Mouse (Mus musculus) hindbrain, embryonic 16.5 days (tissue): Measurements from ENCODE around the gene Cfap43. TPM values are rescaled to one million over a fixed set of nuclear protein-coding genes. Genes with fewer than 3 reads are reported as not detected.
"Not testable (repeated sequence)": the region's sequence is repeated elsewhere in the genome, so short reads cannot be mapped to it uniquely, and the experiment has no call there.

Experiments used
- ATAC-seq: fragments of 200-750 bp; cut with Nextera tagmentation; 2 replicates; pipeline ENCODE4 v1.8.0; 2017; ENCODE audit warnings: moderate TSS enrichment, moderate library complexity
- H3K27ac ChIP-seq: fragments of 300-500 bp; sonication (generic); 2 replicates; pipeline ENCODE4 v1.5.1; 2014; ENCODE audit warnings: low read depth, mild to moderate bottlenecking, control low read depth, low read length, moderate library complexity
- H3K27me3 ChIP-seq: fragments of 300-500 bp; sonication (generic); replicated peaks from 2 replicates; pipeline ENCODE4 v1.6.1; 2014; ENCODE audit warnings: low read length; ENCODE audit not compliant: control insufficient read depth, insufficient read depth
- H3K36me3 ChIP-seq: fragments of 300-500 bp; sonication (generic); 2 replicates; pipeline ENCODE4 v1.6.1; 2014; ENCODE audit warnings: mild to moderate bottlenecking, low read length, moderate library complexity, mixed read lengths; ENCODE audit not compliant: control insufficient read depth, insufficient read depth
- H3K4me1 ChIP-seq: fragments of 300-500 bp; sonication (generic); 2 replicates; pipeline ENCODE4 v1.6.1; 2014; ENCODE audit warnings: low read depth, low read length; ENCODE audit not compliant: control insufficient read depth, insufficient read depth
- H3K4me2 ChIP-seq: fragments of 300-500 bp; sonication (generic); 2 replicates; pipeline ENCODE4 v1.6.1; 2014; ENCODE audit warnings: mild to moderate bottlenecking, low read length, control low read depth, moderate library complexity
- H3K4me3 ChIP-seq: fragments of 300-500 bp; sonication (generic); 2 replicates; pipeline ENCODE4 v1.5.1; 2014; ENCODE audit warnings: mild to moderate bottlenecking, low read length, control low read depth, moderate library complexity
- H3K9ac ChIP-seq: fragments of 300-500 bp; sonication (generic); 2 replicates; pipeline ENCODE4 v1.6.1; 2014; ENCODE audit warnings: low read depth, mild to moderate bottlenecking, control low read depth, low read length, moderate library complexity
- H3K9me3 ChIP-seq: fragments of 300-500 bp; sonication (generic); 2 replicates; pipeline ENCODE4 v1.6.1; 2014; ENCODE audit warnings: mild to moderate bottlenecking, low read length, moderate library complexity; ENCODE audit not compliant: control insufficient read depth
- WGBS: fragments of 180-500 bp; shearing (Covaris S2); extraction: QIAGEN DNeasy Blood & Tissue Kit; methylation state at CpG from one replicate; pipeline ENCODE4 v1.1.7; 2014; 5-methylcytosine and 5-hydroxymethylcytosine counted together
- polyA plus RNA-seq: library from polyadenylated mRNA; unstranded; fragments of >200 nt; fragmentation: Nextera tagmentation; extraction: Ambion mirVana; gene quantifications from 2 replicates; pipeline ENCODE4 v1.2.1, GENCODE M21; 2015

Gene Cfap43
- polyA plus RNA-seq, 1 experiment from 2014 or later = 3.0 TPM

DNA sequence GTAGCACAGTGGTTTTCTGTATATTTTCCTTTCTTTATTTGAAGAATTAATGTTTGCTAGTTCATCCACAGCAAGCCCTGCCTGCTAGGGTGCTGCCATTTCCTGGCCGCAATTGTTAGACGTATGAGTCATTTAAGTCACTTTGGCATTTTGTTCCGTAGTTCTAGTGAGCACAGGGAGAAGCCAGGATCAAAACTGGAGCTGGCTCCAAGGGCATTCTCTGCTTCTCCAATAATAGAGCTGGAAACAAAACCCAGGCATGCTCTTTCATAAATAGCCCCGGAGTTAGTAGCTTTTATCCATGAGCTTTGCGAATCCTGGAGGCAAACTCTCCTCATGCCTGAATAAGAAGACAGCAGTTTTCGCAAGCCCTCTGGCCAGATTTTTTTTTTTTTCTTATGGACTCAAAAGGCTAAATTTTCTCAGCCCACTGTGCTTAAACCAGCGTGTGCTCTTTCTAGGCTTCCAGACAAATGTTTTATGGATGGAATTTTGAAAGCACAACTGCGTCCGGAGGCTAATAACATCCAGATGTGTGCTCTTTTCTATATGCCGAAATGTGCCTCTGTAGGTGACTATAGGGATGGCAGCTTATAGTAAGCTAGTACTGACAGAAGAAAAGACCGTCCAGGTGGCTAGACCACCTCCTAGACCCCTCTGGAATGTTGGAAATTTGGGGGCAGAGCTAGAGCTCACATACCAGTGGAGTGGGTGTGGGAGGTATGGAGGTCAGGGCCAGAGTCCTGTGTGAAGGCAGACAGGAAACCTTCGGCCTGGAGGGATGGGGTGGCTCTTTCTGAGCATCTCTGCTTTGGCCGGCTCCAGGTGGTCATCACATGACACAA lies 64.9 kb downstream of the Cfap43 start:
- Histone ChIP-seq H3K36me3 (no peaks in the 10 kb centered on the region; the same call in 1 of the 2 replicates), H3K27me3 (no peaks in the 10 kb centered on the region), H3K27ac (peak overlapping the region; percentile 55), H3K4me3 (peak overlapping the region; percentile 64), H3K4me2 (peak overlapping the region; percentile 66), H3K9me3 (no peaks in the 10 kb centered on the region), H3K9ac (peak overlapping the region; percentile 70), H3K4me1 (peaks cover 6% of the 10 kb centered on the region)
- ATAC-seq = peak; percentile 82
- 20% methylated on average over 13 of the region's 13 CpGs for WGBS

DNA sequence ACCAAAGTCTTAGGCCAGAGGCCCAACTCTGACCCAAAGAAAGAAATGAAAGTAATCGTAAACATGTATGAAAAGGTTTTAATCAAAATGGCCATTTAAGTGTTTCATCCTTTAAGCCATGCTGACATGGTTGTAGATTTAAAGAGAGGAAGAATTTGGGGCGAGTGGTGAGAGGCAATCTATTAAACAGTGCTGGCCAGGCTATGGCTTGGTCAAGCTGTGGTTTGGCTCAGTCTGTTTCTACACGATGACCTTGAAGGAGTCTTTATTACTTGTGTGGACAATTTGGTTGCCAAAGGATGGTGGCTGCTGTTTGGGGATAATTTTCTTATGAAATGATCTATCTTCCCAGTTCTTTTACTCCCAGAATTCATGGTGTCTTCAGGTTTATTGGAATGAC lies 66.0 kb downstream of the Cfap43 start:
- no peak overlapping the region for H3K4me2 ChIP-seq
- H3K36me3 ChIP-seq = no peaks in the 10 kb centered on the region
- H3K4me1 ChIP-seq = peaks cover 6% of the 10 kb centered on the region
- WGBS = 89% methylated on average over 3 of the region's 3 CpGs
- no peak overlapping the region for H3K27ac ChIP-seq
- no peak overlapping the region for H3K4me3 ChIP-seq
- H3K9ac ChIP-seq = no peak overlapping the region
- no peaks in the 10 kb centered on the region for H3K9me3 ChIP-seq
- H3K27me3 ChIP-seq = no peaks in the 10 kb centered on the region
- no peak for ATAC-seq

DNA sequence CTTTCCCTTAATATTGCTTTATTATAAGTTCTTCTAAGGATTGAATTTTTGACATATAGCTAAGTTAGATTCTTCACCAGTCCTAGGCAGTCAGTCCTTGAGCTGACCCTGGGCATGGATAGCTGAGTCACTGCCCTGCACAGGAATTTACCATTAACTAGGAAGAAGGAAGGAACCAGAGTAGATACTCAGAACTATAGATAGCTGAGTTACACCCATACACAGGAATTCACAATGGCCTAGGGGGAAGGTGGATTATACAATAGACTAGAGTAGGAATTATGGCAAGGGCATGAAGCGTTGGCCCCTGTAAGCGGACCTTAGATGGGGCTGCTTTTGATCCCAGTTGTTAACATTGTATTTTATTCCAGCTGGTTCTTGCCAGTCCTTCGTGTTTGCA lies 67.0 kb downstream of the Cfap43 start:
- not testable (repeated sequence) for H3K4me1 ChIP-seq, H3K36me3 ChIP-seq, H3K27me3 ChIP-seq, H3K9ac ChIP-seq, H3K4me2 ChIP-seq, H3K9me3 ChIP-seq, ATAC-seq, H3K4me3 ChIP-seq, H3K27ac ChIP-seq
- 93% methylated on average over 3 of the region's 3 CpGs for WGBS

DNA sequence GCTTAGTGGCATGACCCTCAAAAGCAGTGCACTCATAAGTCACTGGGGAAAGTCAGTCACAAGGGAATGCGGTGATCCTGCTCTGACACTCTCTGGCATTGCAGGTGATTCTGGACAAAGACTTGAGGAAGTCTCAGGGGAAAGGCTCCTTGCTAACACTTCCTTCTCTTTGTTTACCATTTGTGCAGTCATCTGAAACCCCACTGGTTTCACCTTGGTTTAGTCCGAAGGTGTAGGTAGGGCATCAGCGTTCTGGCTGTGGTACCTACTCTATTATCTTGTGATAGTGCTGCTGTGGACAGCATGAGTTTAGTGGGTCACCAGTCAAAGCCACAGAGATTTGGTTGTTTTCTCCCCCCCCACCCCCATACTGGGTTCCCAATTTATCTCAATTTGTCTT lies 69.4 kb downstream of the Cfap43 start:
- WGBS = 88% methylated on average over 3 of the region's 3 CpGs

DNA sequence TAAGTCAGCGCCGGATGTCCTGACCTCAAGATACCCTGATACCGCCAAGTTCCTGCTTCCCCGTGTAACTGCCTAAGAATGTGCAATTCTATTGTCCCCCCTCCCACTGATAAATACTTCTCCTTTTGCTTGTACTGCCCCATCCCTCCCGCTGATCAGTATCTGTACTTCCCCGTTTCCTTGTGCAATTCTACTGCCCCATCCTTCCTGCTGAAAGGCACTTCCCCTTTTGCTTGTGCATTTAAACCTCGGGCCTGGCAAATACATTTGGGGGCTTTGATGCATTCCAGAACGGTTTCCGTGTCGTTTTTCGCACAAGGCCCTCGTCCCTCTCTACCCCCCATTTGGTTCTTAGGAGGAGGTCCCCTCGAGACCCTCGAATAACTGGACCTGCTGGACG lies 77.9 kb downstream of the Cfap43 start:
- not testable (repeated sequence) for H3K27ac ChIP-seq, ATAC-seq, H3K4me3 ChIP-seq, H3K9ac ChIP-seq, H3K4me1 ChIP-seq, H3K36me3 ChIP-seq, H3K9me3 ChIP-seq, H3K4me2 ChIP-seq, H3K27me3 ChIP-seq
- WGBS = 86% methylated on average over 12 of the region's 15 CpGs

More for the DNA sequence above, 69.4 kb downstream of the Cfap43 start:
- peaks cover 6% of the 10 kb centered on the region for H3K4me1 ChIP-seq
- H3K9me3 ChIP-seq = no peaks in the 10 kb centered on the region
- no peaks in the 10 kb centered on the region for H3K27me3 ChIP-seq
- no peak overlapping the region for H3K4me3 ChIP-seq
- no peak overlapping the region for H3K27ac ChIP-seq
- ATAC-seq = no peak
- no peak overlapping the region for H3K9ac ChIP-seq
- no peaks in the 10 kb centered on the region for H3K36me3 ChIP-seq
- no peak overlapping the region for H3K4me2 ChIP-seq

DNA sequence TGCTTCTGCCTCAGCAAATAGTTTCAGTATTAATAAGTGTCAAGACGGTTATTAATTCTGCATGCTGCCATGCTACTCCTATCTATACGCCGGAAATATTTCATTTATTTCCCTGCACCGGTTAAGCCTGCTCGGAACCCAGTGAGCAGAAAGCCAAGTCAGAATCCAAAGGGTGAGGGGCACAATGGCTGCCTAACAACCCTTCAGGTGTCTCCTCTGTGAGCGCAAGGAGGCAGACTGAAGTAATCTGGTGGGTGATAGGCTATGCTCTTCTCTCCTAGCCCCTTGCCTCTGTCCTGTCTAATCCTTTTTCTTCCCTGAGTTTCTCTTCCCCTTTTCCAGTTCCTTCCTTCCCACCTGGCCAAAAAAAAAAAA lies 81.6 kb downstream of the Cfap43 start:
- Histone ChIP-seq H3K4me2 (peak overlapping the region; percentile 93), H3K27ac (no peak overlapping the region), H3K9ac (peak overlapping the region; percentile 65), H3K4me3 (peak overlapping the region; percentile 61), H3K27me3 (no peaks in the 10 kb centered on the region), H3K9me3 (no peaks in the 10 kb centered on the region), H3K4me1 (peaks cover 3% of the 10 kb centered on the region; the same call in 1 of the 2 replicates), H3K36me3 (no peaks in the 10 kb centered on the region)
- peak; percentile 76 for ATAC-seq
- WGBS = under 1% methylated on average over 6 of the region's 6 CpGs

DNA sequence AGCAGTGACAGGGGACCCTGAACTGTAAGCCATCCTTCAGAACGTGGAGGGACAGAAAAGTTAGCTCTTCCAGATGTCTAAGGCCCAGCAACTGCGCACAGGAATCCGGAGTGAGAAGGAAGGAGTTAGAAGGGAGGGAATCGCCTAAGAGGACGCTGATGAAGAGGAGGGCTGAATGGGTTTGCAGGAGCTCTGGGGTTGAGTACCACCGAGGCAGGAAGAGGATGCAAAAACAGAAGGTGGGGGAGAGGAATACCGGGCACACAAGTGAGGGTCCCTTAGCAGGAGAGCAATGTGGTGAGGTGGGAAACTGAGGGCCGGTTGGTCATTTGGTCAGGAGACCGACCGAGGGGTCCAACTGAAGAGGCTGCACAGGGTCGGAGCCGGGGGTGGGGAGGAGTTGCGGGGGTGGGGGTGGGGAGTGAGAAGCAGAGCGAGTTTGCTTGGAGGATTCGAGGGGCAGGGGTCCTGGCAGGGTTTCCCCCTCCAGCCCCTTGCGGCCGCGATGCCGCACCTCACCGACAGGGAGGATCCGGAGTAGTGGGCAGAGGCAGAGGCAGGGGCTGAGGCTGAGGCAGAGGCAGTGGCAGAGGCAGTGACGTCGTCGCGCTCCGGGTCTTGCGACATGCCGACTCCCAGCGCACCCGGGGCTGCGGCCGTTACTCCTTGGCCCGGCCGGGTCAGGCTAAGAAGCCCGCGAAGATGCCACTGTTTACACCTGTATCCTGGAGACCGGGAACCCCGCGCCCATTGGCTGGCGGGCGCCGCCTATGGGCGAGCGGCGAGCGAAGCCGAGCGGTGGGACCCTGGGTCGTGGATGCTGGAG lies 82.2 kb downstream of the Cfap43 start:
- Histone ChIP-seq H3K4me1 (peaks cover 3% of the 10 kb centered on the region; the same call in 1 of the 2 replicates), H3K27me3 (no peaks in the 10 kb centered on the region), H3K4me2 (peak overlapping the region; percentile 93), H3K9me3 (no peaks in the 10 kb centered on the region), H3K9ac (peak overlapping the region; percentile 65), H3K4me3 (peak overlapping the region; percentile 61), H3K36me3 (no peaks in the 10 kb centered on the region), H3K27ac (no peak overlapping the region)
- WGBS = 4% methylated on average over 49 of the region's 49 CpGs
- peak; percentile 98 for ATAC-seq

DNA sequence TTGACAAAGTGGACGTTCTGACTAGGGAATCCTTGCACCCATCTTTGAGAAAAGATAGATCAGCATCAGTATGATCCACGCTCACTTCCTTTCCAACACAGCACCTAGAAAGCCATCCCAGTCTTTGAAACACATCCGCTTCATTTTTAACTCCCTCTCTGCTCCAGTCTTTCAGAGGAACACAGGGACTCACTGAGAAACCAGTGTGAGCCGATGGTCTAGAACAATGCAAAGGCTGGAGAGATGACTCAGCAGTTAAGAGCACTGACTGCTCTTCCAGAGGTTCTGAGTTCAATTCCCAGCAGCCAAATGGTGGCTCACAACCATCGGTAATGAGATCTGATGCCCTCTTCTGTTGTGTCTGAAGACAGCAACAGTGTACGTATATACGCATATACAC lies 83.3 kb downstream of the Cfap43 start:
- no peak overlapping the region for H3K9ac ChIP-seq
- no peaks in the 10 kb centered on the region for H3K9me3 ChIP-seq
- 84% methylated on average over 7 of the region's 7 CpGs for WGBS
- H3K4me1 ChIP-seq = peaks cover 3% of the 10 kb centered on the region; the same call in 1 of the 2 replicates
- no peaks in the 10 kb centered on the region for H3K27me3 ChIP-seq
- no peak overlapping the region for H3K27ac ChIP-seq
- H3K36me3 ChIP-seq = no peaks in the 10 kb centered on the region
- no peak overlapping the region for H3K4me2 ChIP-seq
- no peak overlapping the region for H3K4me3 ChIP-seq
- ATAC-seq = no peak

DNA sequence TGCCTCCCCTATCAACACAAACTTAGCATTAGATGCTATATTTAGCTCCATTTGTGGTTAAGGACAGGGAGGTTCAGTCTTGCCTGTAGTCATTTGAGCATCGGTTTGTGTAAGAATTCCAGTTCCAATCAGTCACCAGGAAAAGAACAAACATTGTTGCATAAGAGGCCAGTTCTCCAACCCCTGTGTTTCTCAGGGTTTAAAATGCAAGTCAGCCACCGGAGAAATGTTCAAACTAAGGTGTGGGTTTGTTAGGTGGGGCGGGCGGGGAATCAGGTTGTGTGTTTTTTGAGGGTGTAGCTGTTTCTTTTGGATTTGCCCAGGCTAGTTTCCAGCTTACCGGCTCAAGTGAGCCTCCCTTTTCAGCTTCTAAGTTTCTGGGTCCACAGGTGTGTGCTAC lies 84.5 kb downstream of the Cfap43 start:
- H3K9ac ChIP-seq = no peak overlapping the region
- WGBS = 91% methylated on average over 5 of the region's 5 CpGs
- ATAC-seq = no peak
- no peaks in the 10 kb centered on the region for H3K9me3 ChIP-seq
- H3K4me1 ChIP-seq = peaks cover 3% of the 10 kb centered on the region; the same call in 1 of the 2 replicates
- no peaks in the 10 kb centered on the region for H3K27me3 ChIP-seq
- no peak overlapping the region for H3K4me2 ChIP-seq
- H3K4me3 ChIP-seq = no peak overlapping the region
- no peak overlapping the region for H3K27ac ChIP-seq
- H3K36me3 ChIP-seq = no peaks in the 10 kb centered on the region
